9 mouse cellular contexts compared by ENCODE assay signal in genomic region chr15:30029257-30029899, GRCm38 (mm10).
DNase-seq lines count a peak whose midpoint lies in the region; ATAC-seq and TF ChIP-seq lines count a peak whose summit lies in the region.
"Had no signal": no experiment of that assay in that cellular context is flagged by ENCODE, and none has a peak within 500 bp of the region (broad histone marks: within the 10 kb centered on the region; RNA-seq: fewer than 3 reads in every experiment).

No protein-coding gene starts in this region.

- TF ChIP-seq CTCF in liver, postnatal 0 days (IDR thresholded peaks at IDR 0.05; ENCODE audit: low read depth) = peak; percentile 76

- H3K4me1 ChIP-seq in forebrain, embryonic 16.5 days (replicated peaks; ENCODE audit: control insufficient read depth, insufficient read depth, low read length) = no peaks in the 10 kb centered on the region
- no peaks in the 10 kb centered on the region for H3K4me1 ChIP-seq in liver, postnatal 0 days (ENCODE audit: insufficient read depth)
- H3K4me1 ChIP-seq: heart, embryonic 13.5 days had no signal

- no peak overlapping the region for H3K27ac ChIP-seq in forebrain, embryonic 16.5 days (ENCODE audit: low read length)
- no peak overlapping the region for H3K27ac ChIP-seq in liver, postnatal 0 days (ENCODE audit: low read depth)
- H3K27ac ChIP-seq: heart, embryonic 13.5 days had no signal

- WGBS in forebrain, embryonic 16.5 days = 54% methylated on average over 4 of the region's 4 CpGs
- WGBS in liver, postnatal 0 days (ENCODE audit: insufficient replicate concordance) = 49% methylated on average over 4 of the region's 4 CpGs

- ATAC-seq in forebrain, embryonic 16.5 days = peak; percentile 76
- no peak for ATAC-seq in liver, postnatal 0 days

- H3K4me2 ChIP-seq in forebrain, embryonic 16.5 days (ENCODE audit: low read length) = no peak overlapping the region
- no peak overlapping the region for H3K4me2 ChIP-seq in liver, postnatal 0 days (ENCODE audit: low read depth, low read length)
- H3K4me2 ChIP-seq: heart, embryonic 13.5 days had no signal

- H3K4me3 ChIP-seq in forebrain, embryonic 16.5 days (replicated peaks; ENCODE audit: low read length) = no peak overlapping the region
- H3K4me3 ChIP-seq in liver, postnatal 0 days (ENCODE audit: low read depth, low read length) = no peak overlapping the region
- H3K4me3 ChIP-seq: heart, embryonic 13.5 days had no signal

- H3K9me3 ChIP-seq in forebrain, embryonic 16.5 days (ENCODE audit: control insufficient read depth, low read length) = no peaks in the 10 kb centered on the region
- no peaks in the 10 kb centered on the region for H3K9me3 ChIP-seq in liver, postnatal 0 days (ENCODE audit: low read length)

- no peak overlapping the region for H3K9ac ChIP-seq in forebrain, embryonic 16.5 days (replicated peaks; ENCODE audit: low read depth, low read length)
- H3K9ac ChIP-seq in liver, postnatal 0 days (replicated peaks) = no peak overlapping the region
- H3K9ac ChIP-seq: heart, embryonic 13.5 days had no signal

- H3K27me3 ChIP-seq in forebrain, embryonic 16.5 days (replicated peaks; ENCODE audit: control insufficient read depth, insufficient read depth, low read length) = no peaks in the 10 kb centered on the region
- H3K27me3 ChIP-seq in liver, postnatal 0 days (ENCODE audit: insufficient read depth, low read length) = no peaks in the 10 kb centered on the region
- H3K27me3 ChIP-seq: heart, embryonic 13.5 days had no signal

- DNase-seq in urinary bladder, postnatal 25 days (ENCODE audit: low spot score) = peak; percentile 55
- DNase-seq in urinary bladder, postnatal 4 days (ENCODE audit: low spot score in 2 of 2) = no peak
- peak; percentile 76 to 79 for DNase-seq in cerebellum, adult 18-20 months
- peak; percentile 72 for DNase-seq in kidney, postnatal 10 days
- DNase-seq in liver, postnatal 0 days = peak; percentile 64
- DNase-seq in retina, adult 2 months (ENCODE audit: low read depth, low spot score) = peak; percentile 39
- no peak for DNase-seq in B cell, adult 2 months

- no peaks in the 10 kb centered on the region for H3K36me3 ChIP-seq in forebrain, embryonic 16.5 days (ENCODE audit: control insufficient read depth, insufficient read depth)
- H3K36me3 ChIP-seq in liver, postnatal 0 days (replicated peaks; ENCODE audit: insufficient read depth, low read length) = no peaks in the 10 kb centered on the region
- H3K36me3 ChIP-seq: heart, embryonic 13.5 days had no signal

- no peak for TF ChIP-seq EP300 in liver, postnatal 0 days (IDR thresholded peaks at IDR 0.05; ENCODE audit: low read depth)

Comparison
In these comparisons a context has a peak if more than half of its experiments do, and no peak if none do; other contexts are left out.
1. DNase-seq: peak in urinary bladder, postnatal 25 days (single experiment), cerebellum, adult 18-20 months (2 of 2), kidney, postnatal 10 days (single experiment), liver, postnatal 0 days (single experiment) and retina, adult 2 months (single experiment); none in urinary bladder, postnatal 4 days (0 of 2) and B cell, adult 2 months (0 of 2).